Mouse (Mus musculus) heart, postnatal 0 days (tissue): Measurements from ENCODE around the gene Cdx4.

Experiments used
- CTCF ChIP-seq: IDR thresholded peaks from 2 replicates; pipeline ENCODE4 v1.5.1; 2016; ENCODE audit warnings: antibody characterized with exemption, control low read depth, low read depth
- EP300 ChIP-seq: IDR thresholded peaks from 2 replicates; pipeline ENCODE4 v1.6.1; 2016; ENCODE audit warnings: antibody characterized with exemption, low read depth

GRCm38 (mm10) chrX:103368650-103369049 is 47.5 kb downstream of the Cdx4 start:
- TF ChIP-seq CTCF (no peak), EP300 (no peak)
